Mouse (Mus musculus): Measurements from ENCODE around the gene Fam189a1. TPM values are rescaled to one million over a fixed set of nuclear protein-coding genes. Genes with fewer than 3 reads are reported as not detected.

The Fam189a1 gene
- polyA plus RNA-seq, 2 experiments = 0.02 TPM; not detected in 1

- no peak overlapping the region for H3K4me3 ChIP-seq (ENCODE audit: insufficient read depth in 1 of 2, low read depth in 2 of 2, low read length in 2 of 2)
- TF ChIP-seq EP300 (IDR thresholded peaks at IDR 0.05; ENCODE audit: low read depth) (no peak), CTCF (IDR thresholded peaks at IDR 0.05; ENCODE audit: low read depth) (no peak)
- H3K9ac ChIP-seq (replicated peaks) = no peak overlapping the region
- DNase-seq (ENCODE audit: low read depth in 3 of 3, low spot score in 3 of 3) (no peak), ATAC-seq (ENCODE audit: insufficient read depth) (no peak)
- no peaks in the 10 kb centered on the region for H3K36me3 ChIP-seq (replicated peaks; ENCODE audit: control insufficient read depth, insufficient read depth, low read depth)
- H3K4me1 ChIP-seq (replicated peaks; ENCODE audit: control insufficient read depth in 2 of 2, insufficient read depth in 2 of 2, low read length in 1 of 2) = no peaks in the 10 kb centered on the region; a peak in 1 of 4 replicates
- 61% methylated on average over 7 of the region's 7 CpGs for WGBS (ENCODE audit: insufficient replicate concordance)
- H3K4me2 ChIP-seq (ENCODE audit: low read depth) = no peak overlapping the region
- H3K9me3 ChIP-seq (ENCODE audit: control insufficient read depth, low read length) = no peaks in the 10 kb centered on the region
- no peaks in the 10 kb centered on the region for H3K27me3 ChIP-seq (ENCODE audit: control insufficient read depth, insufficient read depth, low read length)
- H3K27ac ChIP-seq = no peak overlapping the region
Observed at GRCm38 (mm10) chr7:64754161-64754560, 402.2 kb downstream of the Fam189a1 start.

- Histone ChIP-seq H3K4me1 (replicated peaks; ENCODE audit: control insufficient read depth in 2 of 2, insufficient read depth in 2 of 2, low read length in 1 of 2) (no peaks in the 10 kb centered on the region; a peak in 1 of 4 replicates), H3K4me3 (ENCODE audit: insufficient read depth in 1 of 2, low read depth in 2 of 2, low read length in 2 of 2) (no peak overlapping the region), H3K27ac (no peak overlapping the region), H3K36me3 (replicated peaks; ENCODE audit: control insufficient read depth, insufficient read depth, low read depth) (no peaks in the 10 kb centered on the region), H3K4me2 (ENCODE audit: low read depth) (no peak overlapping the region), H3K9me3 (ENCODE audit: control insufficient read depth, low read length) (no peaks in the 10 kb centered on the region), H3K9ac (replicated peaks) (no peak overlapping the region), H3K27me3 (ENCODE audit: control insufficient read depth, insufficient read depth, low read length) (no peaks in the 10 kb centered on the region)
- WGBS (ENCODE audit: insufficient replicate concordance) = 54% methylated on average over 6 of the region's 6 CpGs
- ATAC-seq (ENCODE audit: insufficient read depth) (no peak), DNase-seq (ENCODE audit: low read depth in 3 of 3, low spot score in 3 of 3) (peak in 1 of 3 experiments; percentile 1)
- TF ChIP-seq CTCF (IDR thresholded peaks at IDR 0.05; ENCODE audit: low read depth) = no peak
- no peak for TF ChIP-seq EP300 (IDR thresholded peaks at IDR 0.05; ENCODE audit: low read depth)
Observed at GRCm38 (mm10) chr7:64753678-64754077, 402.7 kb downstream of the Fam189a1 start.

- no peak overlapping the region for H3K27ac ChIP-seq
- no peaks in the 10 kb centered on the region for H3K27me3 ChIP-seq (ENCODE audit: control insufficient read depth, insufficient read depth, low read length)
- no peak for TF ChIP-seq EP300 (IDR thresholded peaks at IDR 0.05; ENCODE audit: low read depth)
- TF ChIP-seq CTCF (IDR thresholded peaks at IDR 0.05; ENCODE audit: low read depth) = no peak
- no peak overlapping the region for H3K4me3 ChIP-seq (ENCODE audit: insufficient read depth in 1 of 2, low read depth in 2 of 2, low read length in 2 of 2)
- no peak for DNase-seq (ENCODE audit: low read depth in 3 of 3, low spot score in 3 of 3)
- no peak overlapping the region for H3K4me2 ChIP-seq (ENCODE audit: low read depth)
- H3K4me1 ChIP-seq (replicated peaks; ENCODE audit: control insufficient read depth in 2 of 2, insufficient read depth in 2 of 2, low read length in 1 of 2) = no peaks in the 10 kb centered on the region; a peak in 1 of 4 replicates
- H3K9me3 ChIP-seq (ENCODE audit: control insufficient read depth, low read length) = no peaks in the 10 kb centered on the region
- H3K9ac ChIP-seq (replicated peaks) = no peak overlapping the region
- WGBS (ENCODE audit: insufficient replicate concordance) = 69% methylated on average over 7 of the region's 7 CpGs
- no peaks in the 10 kb centered on the region for H3K36me3 ChIP-seq (replicated peaks; ENCODE audit: control insufficient read depth, insufficient read depth, low read depth)
- ATAC-seq (ENCODE audit: insufficient read depth) = no peak
Observed at GRCm38 (mm10) chr7:64752133-64752532, 404.2 kb downstream of the Fam189a1 start.

GRCm38 (mm10) chr7:64751465-64751864 lies 404.9 kb downstream of the Fam189a1 start:
- Histone ChIP-seq H3K4me1 (replicated peaks; ENCODE audit: control insufficient read depth in 2 of 2, insufficient read depth in 2 of 2, low read length in 1 of 2) (no peaks in the 10 kb centered on the region; a peak in 1 of 4 replicates), H3K36me3 (replicated peaks; ENCODE audit: control insufficient read depth, insufficient read depth, low read depth) (no peaks in the 10 kb centered on the region), H3K4me3 (ENCODE audit: insufficient read depth in 1 of 2, low read depth in 2 of 2, low read length in 2 of 2) (no peak overlapping the region), H3K27ac (no peak overlapping the region), H3K27me3 (ENCODE audit: control insufficient read depth, insufficient read depth, low read length) (no peaks in the 10 kb centered on the region), H3K4me2 (ENCODE audit: low read depth) (no peak overlapping the region), H3K9me3 (ENCODE audit: control insufficient read depth, low read length) (no peaks in the 10 kb centered on the region), H3K9ac (replicated peaks) (no peak overlapping the region)
- TF ChIP-seq EP300 (IDR thresholded peaks at IDR 0.05; ENCODE audit: low read depth) (no peak), CTCF (IDR thresholded peaks at IDR 0.05; ENCODE audit: low read depth) (peak; percentile 91)
- WGBS (ENCODE audit: insufficient replicate concordance) = 23% methylated on average over 5 of the region's 5 CpGs
- ATAC-seq (ENCODE audit: insufficient read depth) (no peak), DNase-seq (ENCODE audit: low read depth in 3 of 3, low spot score in 3 of 3) (peak in 1 of 3 experiments; percentile 2)

DNA sequence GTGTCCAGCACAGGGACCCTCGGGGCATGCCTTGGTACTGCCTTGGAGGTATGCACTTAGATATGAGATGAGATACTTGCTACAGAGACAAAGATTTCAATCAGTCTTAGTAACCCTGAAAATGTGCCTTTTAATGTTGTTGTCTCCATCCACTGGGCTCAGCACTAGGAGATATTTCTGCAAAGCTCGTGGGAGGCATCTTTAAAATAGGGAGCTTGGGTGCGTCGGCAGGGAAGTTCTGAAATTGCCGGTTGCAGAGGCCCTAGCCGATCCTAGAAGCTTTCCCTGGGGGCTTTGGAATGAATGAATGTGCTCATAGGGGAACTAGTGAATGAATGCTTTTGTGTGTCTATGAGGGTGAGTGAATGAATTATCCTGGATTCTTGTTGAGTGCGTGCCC lies 412.8 kb downstream of the Fam189a1 start:
- no peaks in the 10 kb centered on the region for H3K27me3 ChIP-seq (ENCODE audit: control insufficient read depth, insufficient read depth, low read length)
- H3K9me3 ChIP-seq (ENCODE audit: control insufficient read depth, low read length) = no peaks in the 10 kb centered on the region
- DNase-seq (ENCODE audit: low read depth in 3 of 3, low spot score in 3 of 3) (no peak), ATAC-seq (ENCODE audit: insufficient read depth) (no peak)
- H3K9ac ChIP-seq (replicated peaks) = no peak overlapping the region
- TF ChIP-seq EP300 (IDR thresholded peaks at IDR 0.05; ENCODE audit: low read depth) (no peak), CTCF (IDR thresholded peaks at IDR 0.05; ENCODE audit: low read depth) (no peak)
- no peak overlapping the region for H3K4me3 ChIP-seq (ENCODE audit: insufficient read depth in 1 of 2, low read depth in 2 of 2, low read length in 2 of 2)
- H3K27ac ChIP-seq = no peak overlapping the region
- WGBS (ENCODE audit: insufficient replicate concordance) = 65% methylated on average over 7 of the region's 7 CpGs
- H3K4me2 ChIP-seq (ENCODE audit: low read depth) = no peak overlapping the region
- H3K4me1 ChIP-seq (replicated peaks; ENCODE audit: control insufficient read depth in 2 of 2, insufficient read depth in 2 of 2, low read length in 1 of 2) = no peaks in the 10 kb centered on the region
- H3K36me3 ChIP-seq (replicated peaks; ENCODE audit: control insufficient read depth, insufficient read depth, low read depth) = no peaks in the 10 kb centered on the region

Data from liver, embryonic 14.5 days (tissue).